Mouse (Mus musculus): ENCODE data around the gene Baiap2.

Gene Baiap2

DNA sequence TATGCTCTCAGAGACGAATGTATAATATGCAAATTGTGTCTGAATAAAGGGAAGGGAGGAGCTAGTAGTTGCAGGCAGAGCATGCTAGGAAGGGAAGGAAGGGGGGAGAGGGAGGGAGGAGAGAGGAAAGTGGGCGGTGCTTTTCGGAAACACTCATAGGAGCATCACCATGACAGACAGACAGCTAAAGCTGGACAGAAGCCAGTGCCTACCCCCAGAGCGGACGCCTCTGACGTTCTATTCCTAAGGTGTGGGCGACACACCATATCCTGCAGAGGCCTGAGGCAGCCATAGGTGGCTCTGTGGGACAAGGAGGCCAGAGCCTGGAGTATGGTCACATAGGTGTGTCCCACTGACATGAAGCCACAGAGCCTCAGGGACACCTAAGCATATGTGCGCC lies 97.9 kb downstream of the Baiap2 start:
- DNase-seq (ENCODE audit: low read depth, low spot score), result peak; percentile 91

DNA sequence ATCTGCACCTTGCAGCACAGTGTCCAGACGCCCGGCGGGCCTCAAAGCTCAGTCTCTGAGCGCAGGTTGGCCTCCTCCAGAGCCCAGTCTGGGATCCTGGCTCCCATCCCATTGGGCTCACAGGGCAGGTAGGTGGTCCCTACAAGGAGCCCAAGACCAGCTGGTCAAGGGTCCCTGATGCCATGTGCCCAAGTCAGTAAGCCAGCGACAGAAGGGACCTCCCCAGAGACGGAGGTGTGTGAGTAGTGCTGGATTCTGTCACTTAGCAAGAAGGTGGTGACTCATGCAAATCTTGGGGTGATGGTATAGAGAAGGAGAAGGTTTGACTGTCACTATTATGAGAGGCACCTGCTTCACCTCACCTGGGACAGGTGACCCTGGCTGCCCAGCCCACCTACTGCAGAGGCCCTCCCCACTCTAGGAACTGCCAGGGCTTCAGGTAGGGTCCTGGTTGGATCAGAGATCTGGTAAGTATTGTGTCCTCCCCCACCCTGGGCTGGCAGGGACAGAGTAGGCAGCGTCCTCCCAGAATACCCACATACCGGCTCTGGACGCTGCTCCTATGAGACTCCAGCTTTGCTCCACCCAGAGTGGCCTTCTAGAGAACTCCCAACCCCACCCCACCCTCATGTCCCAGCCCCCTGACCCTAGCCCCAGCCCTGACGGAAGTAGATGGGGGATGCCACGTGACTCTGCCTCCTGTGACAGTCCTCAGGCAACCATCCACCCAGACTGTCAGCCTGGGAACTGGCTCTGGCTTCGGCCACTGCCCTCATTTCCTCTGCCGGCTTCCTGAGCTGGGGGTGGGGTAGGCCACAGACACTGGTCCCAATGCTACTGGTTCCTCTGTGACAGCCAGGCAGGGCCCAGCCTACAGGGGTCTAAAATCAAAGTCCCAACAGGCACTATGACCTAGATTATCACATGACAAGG lies 98.9 kb downstream of the Baiap2 start:
- DNase-seq (ENCODE audit: low read depth, low spot score), result peak; percentile 84

DNA sequence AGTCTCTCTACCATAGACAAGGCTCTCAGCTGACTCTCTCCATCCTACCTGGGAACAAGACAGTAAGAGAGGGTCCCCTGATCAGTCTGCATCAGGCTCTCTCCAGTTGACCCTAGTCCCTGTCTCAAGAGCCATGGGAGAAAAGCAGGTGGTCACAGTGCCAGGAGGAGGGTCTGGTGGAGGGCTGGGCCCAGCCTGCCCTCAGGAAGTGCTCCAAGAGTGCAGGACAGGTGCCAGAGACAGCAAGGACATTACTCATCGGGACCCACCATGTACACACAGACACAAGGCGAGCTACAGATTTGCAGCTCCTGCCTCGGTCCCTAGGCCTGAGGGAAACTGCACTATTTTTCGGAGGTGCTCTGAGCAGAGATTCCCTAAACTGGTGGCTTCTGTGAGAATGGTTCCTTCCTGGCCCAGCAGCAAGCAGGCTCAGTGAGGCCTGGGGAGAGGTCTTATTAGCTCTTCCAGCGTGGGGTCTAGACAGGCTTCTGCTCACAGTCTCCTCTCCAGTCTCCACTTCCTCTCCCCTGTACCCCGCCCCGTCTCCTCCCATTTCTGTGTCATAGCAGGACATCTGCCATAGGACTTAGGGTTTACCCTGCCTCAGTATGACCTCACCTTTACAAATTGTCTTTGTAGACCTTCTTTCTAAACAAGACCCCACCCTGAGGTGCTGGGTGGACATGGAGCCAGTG lies 99.7 kb downstream of the Baiap2 start:
- peak; percentile 42 for DNase-seq (ENCODE audit: low read depth, low spot score)

DNA sequence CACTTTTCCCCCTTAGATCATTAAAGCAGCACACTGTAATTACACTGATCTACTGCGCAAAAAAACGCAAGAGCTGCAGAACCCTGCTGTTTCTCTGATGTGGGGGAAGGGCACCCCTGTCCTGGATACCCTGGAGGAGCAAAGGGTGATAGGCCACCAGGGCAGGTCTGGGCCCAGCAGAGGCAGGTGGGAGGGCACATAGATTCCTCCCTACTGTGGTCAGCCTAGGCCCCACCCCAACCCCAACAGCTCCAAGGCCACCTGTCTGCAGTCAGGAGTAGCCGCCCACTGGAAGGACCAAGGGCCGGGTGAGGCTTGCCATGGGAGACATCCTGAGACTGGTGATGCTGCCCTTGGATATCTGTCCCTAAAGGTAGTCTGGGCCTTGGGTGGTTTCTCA lies 102.8 kb downstream of the Baiap2 start:
- peak; percentile 45 for DNase-seq (ENCODE audit: low read depth, low spot score)

DNA sequence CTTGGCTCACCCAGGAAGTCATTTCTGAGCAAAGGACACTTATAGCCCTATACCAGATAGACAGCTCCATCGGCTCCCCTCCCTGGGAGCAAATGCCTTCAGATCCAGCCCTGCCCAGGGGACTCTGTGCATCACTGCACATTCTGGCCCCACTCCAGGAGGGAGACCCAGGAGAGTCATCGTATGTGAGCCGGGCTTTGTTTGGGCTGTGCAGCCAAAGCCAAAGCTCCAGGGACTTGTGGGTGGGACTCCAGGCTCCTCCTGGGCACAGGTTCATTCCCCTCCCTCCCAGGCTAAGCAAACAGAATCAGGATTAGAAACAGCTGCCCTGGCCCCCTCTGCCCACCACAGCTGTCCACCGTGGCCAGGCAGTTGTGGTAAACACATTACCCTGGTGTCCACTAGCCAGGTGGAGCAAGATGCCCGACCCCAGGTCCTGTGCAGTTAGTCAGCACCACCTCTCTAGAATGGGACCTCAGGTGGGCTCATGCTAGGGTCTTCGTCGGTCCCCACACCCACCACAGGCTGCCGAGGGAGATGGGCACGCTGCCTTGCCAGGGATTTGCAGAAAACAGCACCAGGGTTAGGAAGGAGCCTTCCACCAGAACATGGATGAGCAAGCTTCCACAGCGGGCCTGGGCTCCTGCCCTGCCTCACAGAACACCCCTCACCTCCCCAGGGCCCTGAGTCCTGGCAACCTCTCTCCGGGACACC lies 103.4 kb downstream of the Baiap2 start:
- peak; percentile 78 for DNase-seq (ENCODE audit: low read depth, low spot score)

DNA sequence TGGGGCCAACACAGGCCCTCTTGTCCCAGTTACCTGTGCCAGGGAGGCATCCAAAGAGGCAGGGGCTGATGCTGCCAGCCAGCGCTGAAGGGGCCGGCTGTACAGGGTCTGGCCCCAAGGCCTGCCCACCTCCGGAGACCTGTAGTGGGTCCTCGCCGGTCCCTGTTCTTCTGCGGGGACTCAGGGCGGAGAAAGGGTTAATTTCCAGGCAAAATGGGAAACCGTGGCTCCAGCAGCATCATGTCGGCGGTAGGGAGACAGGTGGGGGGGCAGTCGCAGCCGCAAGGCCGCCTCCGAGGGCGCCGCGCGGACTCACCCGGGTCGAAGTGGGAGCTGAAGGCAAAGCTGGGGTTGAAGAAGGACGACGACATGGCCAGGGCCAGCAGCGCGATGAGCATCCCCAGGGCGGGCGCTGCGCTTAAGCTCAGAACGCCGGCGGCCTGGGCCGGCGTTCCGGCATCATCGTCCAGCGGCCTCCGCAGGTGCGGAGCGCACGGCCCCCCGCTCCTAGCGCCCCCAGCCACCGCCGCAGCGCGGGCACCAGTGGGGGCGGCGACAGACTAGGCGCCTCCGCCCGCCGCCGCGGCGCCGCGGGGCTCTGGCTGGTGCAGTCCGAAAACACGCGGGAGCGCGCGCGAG lies 104.1 kb downstream of the Baiap2 start, which contains the start of gene Aatk:
Gene Aatk, minus strand, starts transcription at position 615 of the 639 bp plus-strand sequence.
- DNase-seq (ENCODE audit: low read depth, low spot score), result peak; percentile 70

DNA sequence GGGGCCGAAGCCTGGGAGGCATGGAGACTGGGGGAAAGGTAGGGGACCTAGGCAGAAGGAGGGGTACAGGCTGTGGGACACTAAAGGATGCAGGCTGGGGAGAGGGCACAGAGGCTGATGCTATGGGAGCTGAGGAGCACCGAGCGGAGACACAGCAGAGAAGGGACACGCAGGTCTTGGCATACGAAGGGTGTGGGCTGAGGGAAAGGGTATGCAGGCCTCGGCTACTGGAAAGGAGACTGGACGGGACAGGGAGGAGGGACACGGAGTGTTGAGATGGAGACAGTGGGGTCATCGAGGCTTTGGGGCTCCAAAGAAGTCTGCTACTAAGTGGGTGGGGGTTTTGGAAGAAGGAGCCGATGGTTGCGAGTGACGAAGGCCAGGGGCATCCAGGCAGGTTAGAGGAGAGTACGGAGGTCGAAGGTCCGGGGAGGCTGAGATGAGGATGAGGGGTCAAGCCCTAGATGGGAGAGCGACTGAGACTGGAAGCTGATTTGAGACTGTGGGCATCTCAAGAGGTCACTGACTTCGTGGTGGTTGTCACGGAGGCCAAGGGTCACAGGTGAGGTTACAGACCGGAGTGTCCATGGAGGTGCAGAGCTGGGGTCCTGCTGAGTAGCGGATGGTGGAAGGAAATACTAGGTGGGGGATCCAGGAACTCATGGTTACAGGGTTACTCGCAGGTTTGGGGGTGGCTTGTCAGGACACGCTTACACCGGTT lies 105.1 kb downstream of the Baiap2 start:
- peak; percentile 54 for DNase-seq (ENCODE audit: low read depth, low spot score)

DNA sequence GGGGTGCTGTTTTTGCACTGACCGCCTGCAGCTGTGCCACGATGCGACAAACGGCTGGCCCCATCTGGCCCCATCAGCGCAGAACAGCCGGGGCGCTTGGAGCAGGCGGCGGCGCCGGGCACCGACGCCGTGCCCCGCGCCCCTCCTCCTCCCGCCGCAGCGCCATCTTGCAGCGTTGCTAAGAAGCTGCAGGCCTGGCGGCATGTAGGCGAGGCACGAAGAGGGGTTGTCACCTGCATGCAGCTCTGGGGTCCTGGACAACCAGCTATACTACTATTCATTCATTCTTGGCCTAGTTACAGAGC lies 105.6 kb downstream of the Baiap2 start:
- peak; percentile 91 for DNase-seq (ENCODE audit: low read depth, low spot score)

DNA sequence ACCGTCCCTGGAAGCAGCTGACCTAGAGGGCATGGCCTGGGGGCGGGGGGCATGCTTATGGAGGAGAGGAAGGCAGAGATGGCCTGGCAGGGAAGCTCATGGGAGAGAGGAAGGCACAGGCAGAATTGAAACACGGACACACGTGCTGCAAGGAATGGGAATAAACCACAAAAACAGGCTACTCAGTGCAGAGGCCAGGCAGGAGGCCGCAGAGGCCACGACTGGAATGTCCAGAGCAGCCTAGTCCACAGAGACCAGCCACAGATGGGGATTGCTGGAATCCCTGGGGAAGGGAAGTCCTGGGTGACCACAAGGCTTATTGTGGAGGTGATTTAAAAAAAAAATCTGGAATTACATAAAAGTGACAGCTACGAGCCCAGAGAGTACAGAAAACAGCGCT lies 106.5 kb downstream of the Baiap2 start:
- no peak for DNase-seq (ENCODE audit: low read depth, low spot score)

DNA sequence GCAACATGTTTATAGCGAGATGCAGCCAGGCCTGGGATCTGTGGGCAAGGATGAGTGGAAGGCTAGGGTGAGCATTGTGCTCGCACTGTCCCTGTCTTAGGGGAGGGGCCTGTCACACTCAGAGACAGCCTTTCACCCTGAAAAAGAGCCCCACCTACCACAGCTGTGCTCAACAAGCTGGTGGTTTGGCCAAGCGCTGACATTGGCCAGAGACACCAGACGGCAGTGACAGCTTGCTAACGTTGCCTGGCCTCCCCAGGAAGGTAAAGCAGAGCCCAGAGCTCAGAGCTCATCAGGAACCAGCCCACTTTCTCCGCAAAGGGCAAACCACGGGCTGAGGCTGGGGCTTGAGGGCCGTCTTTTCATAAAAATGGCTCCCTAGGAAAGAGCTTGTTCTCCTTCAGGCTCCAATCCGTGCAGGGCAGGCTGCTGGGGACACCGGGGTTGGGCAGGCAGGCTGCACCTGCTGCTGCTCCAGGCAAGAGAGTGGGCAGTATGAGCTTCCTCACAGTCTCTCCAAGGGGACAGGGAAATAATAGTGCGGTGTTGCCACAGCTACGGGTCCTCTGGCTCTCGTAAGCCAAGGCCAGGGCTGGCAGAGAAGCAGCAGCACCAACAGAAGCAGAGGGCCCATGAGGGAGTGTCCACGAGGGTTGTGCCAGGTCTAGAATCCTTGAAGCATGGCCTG lies 108.7 kb downstream of the Baiap2 start:
- DNase-seq (ENCODE audit: low read depth, low spot score), result peak; percentile 87

DNA sequence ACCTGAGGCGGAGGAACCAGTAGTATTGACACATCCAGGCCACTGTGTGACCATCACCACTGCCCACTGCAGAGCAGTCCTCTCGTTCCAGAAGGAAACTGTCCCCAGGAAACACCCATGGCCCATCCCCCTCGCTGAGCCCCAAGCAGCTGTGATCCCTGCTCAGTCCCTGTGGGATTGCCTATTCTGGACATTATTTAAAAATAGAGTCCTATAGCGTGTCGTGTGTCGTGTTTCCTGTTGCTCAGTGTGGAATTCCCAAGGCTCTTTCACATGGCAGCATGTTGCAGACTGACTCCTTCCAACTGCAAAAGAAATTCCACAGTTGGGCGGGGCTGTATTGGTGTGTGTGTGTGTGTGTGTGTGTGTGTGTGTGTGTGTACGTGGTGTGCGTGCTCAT lies 109.7 kb downstream of the Baiap2 start:
- DNase-seq (ENCODE audit: low read depth, low spot score), result no peak

DNA sequence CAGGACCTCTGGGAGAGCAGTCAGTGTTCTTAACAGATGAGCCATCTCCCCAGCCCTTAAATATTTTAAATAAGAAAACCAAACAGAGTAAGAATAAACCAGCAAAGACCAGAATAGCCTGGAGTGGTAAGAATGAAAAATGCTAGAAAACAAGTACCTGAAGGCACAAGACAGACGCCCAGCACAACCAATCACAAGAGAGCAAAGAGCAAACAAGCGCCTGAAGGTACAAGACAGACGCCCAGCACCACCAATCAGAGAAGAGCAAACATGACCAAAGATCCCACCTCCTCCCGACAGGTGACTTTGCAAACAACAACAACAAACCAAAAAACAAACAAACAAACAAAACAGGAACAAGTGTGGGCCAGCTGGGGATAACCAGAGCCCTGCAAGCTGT lies 111.3 kb downstream of the Baiap2 start:
- no peak for DNase-seq (ENCODE audit: low read depth, low spot score)

DNA sequence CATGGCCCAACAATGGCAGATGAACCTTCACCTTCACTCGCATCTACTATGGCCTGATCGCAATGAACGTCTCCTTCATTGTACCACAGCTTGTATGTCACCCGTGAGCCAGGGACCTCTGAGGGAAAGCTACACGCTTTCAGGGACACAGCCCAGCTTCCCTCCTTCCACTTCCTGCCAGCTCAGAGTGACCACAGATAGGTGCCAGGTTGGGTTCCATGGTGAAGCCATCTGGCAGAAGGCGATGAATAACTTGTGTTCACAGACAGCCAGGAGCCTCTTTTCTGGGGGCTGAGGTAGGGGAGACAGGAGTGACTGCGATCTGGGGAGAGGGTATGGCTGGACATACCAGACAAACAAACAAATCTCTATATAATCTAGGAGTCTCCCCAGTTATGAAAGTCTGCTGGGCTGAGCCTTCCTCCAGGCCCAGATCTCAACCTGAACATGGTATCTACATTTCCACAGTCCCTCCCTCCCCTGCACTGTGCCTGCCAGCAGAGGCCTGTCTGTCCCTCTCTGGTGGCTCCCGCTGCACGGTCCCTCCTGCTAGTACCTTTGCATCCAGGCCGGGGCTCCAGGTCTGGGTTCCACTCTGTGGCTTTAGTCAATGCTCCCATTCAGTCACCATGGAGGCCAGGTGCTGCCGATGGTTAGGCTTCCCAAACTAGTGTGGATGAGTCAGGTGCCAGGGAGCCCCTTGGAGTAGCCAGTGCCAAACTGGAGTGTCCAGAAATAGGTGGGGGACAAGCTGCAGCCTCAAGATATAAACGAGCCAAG lies 113.6 kb downstream of the Baiap2 start:
- DNase-seq (ENCODE audit: low read depth, low spot score), result peak; percentile 76

All from brain, adult 2 months (tissue).